Mouse (Mus musculus): ENCODE measurements at regions not wholly inside any gene's neighbourhood (a gene's known extent, or its start where the extent isn't known, plus 50 kb on each side); places are given as distances from the start of the nearest gene placed in this dataset.

- TF ChIP-seq CTCF (IDR thresholded peaks at IDR 0.05; ENCODE audit: extremely low read depth, insufficient read depth, low read length), result no peak
- no peak for TF ChIP-seq POLR2A (IDR thresholded peaks at IDR 0.05; ENCODE audit: extremely low read depth, insufficient read depth, low read length)
These were observed 367.4 kb upstream of the Hnrnpa3 start for GRCm38 (mm10) chr2:75291674-75292073.
